Mouse (Mus musculus): ENCODE results near the gene Eif2b5.
"Not testable (repeated sequence)": the region's sequence is repeated elsewhere in the genome, so short reads cannot be mapped to it uniquely, and the experiment has no call there.

The Eif2b5 gene

GRCm38 (mm10) chr16:20498677-20499475 is at the start of gene Eif2b5:
Gene Eif2b5 (plus strand): TSS chr16:20498817.
- DNase-seq (ENCODE audit: inconsistent age in 2 of 2, low spot score in 1 of 2) = peak; percentile 95 to 99

GRCm38 (mm10) chr16:20451774-20452173 is 46.8 kb upstream of the Eif2b5 start:
- no peak for DNase-seq (ENCODE audit: inconsistent age in 2 of 2, low spot score in 1 of 2)

GRCm38 (mm10) chr16:20454155-20454654 is 44.4 kb upstream of the Eif2b5 start:
- no peak for DNase-seq (ENCODE audit: inconsistent age in 2 of 2, low spot score in 1 of 2)

GRCm38 (mm10) chr16:20456106-20456505 is 42.5 kb upstream of the Eif2b5 start:
- DNase-seq (ENCODE audit: inconsistent age in 2 of 2, low spot score in 1 of 2) = peak in 1 of 2 experiments; percentile 63

GRCm38 (mm10) chr16:20458736-20459135 is 39.9 kb upstream of the Eif2b5 start:
- DNase-seq (ENCODE audit: inconsistent age in 2 of 2, low spot score in 1 of 2) = not testable (repeated sequence)

- no peak for DNase-seq (ENCODE audit: inconsistent age in 2 of 2, low spot score in 1 of 2)
Measured at GRCm38 (mm10) chr16:20464725-20465124, 33.9 kb upstream of the Eif2b5 start.

GRCm38 (mm10) chr16:20470981-20471380 is 27.6 kb upstream of the Eif2b5 start:
- DNase-seq (ENCODE audit: inconsistent age in 2 of 2, low spot score in 1 of 2) = no peak

- no peak for DNase-seq (ENCODE audit: inconsistent age in 2 of 2, low spot score in 1 of 2)
Measured at GRCm38 (mm10) chr16:20471686-20472085, 26.9 kb upstream of the Eif2b5 start.

- DNase-seq (ENCODE audit: inconsistent age in 2 of 2, low spot score in 1 of 2) = peak in 1 of 2 experiments; percentile 23
Measured at GRCm38 (mm10) chr16:20473748-20474147, 24.9 kb upstream of the Eif2b5 start.

GRCm38 (mm10) chr16:20474211-20474610 is 24.4 kb upstream of the Eif2b5 start:
- peak; percentile 83 to 90 for DNase-seq (ENCODE audit: inconsistent age in 2 of 2, low spot score in 1 of 2)

GRCm38 (mm10) chr16:20474786-20475185 is 23.8 kb upstream of the Eif2b5 start:
- peak in 1 of 2 experiments; percentile 26 for DNase-seq (ENCODE audit: inconsistent age in 2 of 2, low spot score in 1 of 2)

GRCm38 (mm10) chr16:20475335-20475734 is 23.3 kb upstream of the Eif2b5 start:
- DNase-seq (ENCODE audit: inconsistent age in 2 of 2, low spot score in 1 of 2) = no peak

GRCm38 (mm10) chr16:20476857-20477256 is 21.8 kb upstream of the Eif2b5 start:
- peak; percentile 84 to 90 for DNase-seq (ENCODE audit: inconsistent age in 2 of 2, low spot score in 1 of 2)

GRCm38 (mm10) chr16:20477270-20477669 is 21.3 kb upstream of the Eif2b5 start:
- no peak for DNase-seq (ENCODE audit: inconsistent age in 2 of 2, low spot score in 1 of 2)

- no peak for DNase-seq (ENCODE audit: inconsistent age in 2 of 2, low spot score in 1 of 2)
Measured at GRCm38 (mm10) chr16:20478504-20478903, 20.1 kb upstream of the Eif2b5 start.

GRCm38 (mm10) chr16:20479026-20479760 is 19.4 kb upstream of the Eif2b5 start:
- not testable (repeated sequence) for DNase-seq (ENCODE audit: inconsistent age in 2 of 2, low spot score in 1 of 2)

GRCm38 (mm10) chr16:20480115-20480514 is 18.5 kb upstream of the Eif2b5 start:
- DNase-seq (ENCODE audit: inconsistent age in 2 of 2, low spot score in 1 of 2) = peak; percentile 33 to 79

- DNase-seq (ENCODE audit: inconsistent age in 2 of 2, low spot score in 1 of 2) = no peak
Measured at GRCm38 (mm10) chr16:20481746-20482145, 16.9 kb upstream of the Eif2b5 start.

GRCm38 (mm10) chr16:20483716-20484115 is 14.9 kb upstream of the Eif2b5 start:
- not testable (repeated sequence) for DNase-seq (ENCODE audit: inconsistent age in 2 of 2, low spot score in 1 of 2)

GRCm38 (mm10) chr16:20485061-20485460 is 13.6 kb upstream of the Eif2b5 start:
- DNase-seq (ENCODE audit: inconsistent age in 2 of 2, low spot score in 1 of 2) = no peak

- no peak for DNase-seq (ENCODE audit: inconsistent age in 2 of 2, low spot score in 1 of 2)
Measured at GRCm38 (mm10) chr16:20486048-20486447, 12.6 kb upstream of the Eif2b5 start.

- DNase-seq (ENCODE audit: inconsistent age in 2 of 2, low spot score in 1 of 2) = no peak
Measured at GRCm38 (mm10) chr16:20488151-20488550, 10.5 kb upstream of the Eif2b5 start.
